Mouse (Mus musculus) layer of hippocampus, adult 2 months (tissue): ENCODE measurements at regions not wholly inside any gene's neighbourhood (a gene's known extent, or its start where the extent isn't known, plus 50 kb on each side); places are given as distances from the start of the nearest gene placed in this dataset.

Experiments
- DNase-seq, 2 experiments: peaks; one replicate each; pipeline ENCODE4 v3.0.0; 2022; ENCODE audit warnings: low spot score in 2 of 2
- H3K27ac ChIP-seq: fragments of 200-600 bp; 2 replicates; pipeline ENCODE4 v1.8.1; 2022
- H3K4me3 ChIP-seq: fragments of 200-600 bp; 2 replicates; pipeline ENCODE4 v1.8.1; 2022; ENCODE audit warnings: mild to moderate bottlenecking
- CTCF ChIP-seq: fragments of 200-600 bp; conservative IDR thresholded peaks from 2 replicates; pipeline ENCODE4 v1.8.1; 2022; ENCODE audit warnings: antibody characterized with exemption, mild to moderate bottlenecking, moderate library complexity

DNA sequence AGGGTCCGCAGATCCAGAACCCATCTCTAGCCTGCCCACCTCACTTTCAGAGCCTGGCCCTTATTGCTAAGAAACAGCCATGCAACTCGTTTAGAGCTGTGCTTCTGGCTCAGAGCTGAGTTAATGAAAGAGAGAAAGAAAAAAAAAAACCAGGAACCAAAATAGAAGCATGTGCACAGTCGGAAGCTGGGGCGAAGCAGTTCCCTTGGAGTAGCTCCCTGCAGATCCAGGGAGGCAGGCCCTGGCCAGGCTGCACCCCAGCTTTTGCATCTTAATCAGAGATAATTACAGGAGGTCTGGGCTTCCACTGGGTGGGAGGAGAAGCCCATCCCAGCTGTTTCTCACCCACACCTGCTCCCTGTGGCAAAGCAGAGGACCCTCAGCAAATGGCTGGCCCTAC is 53.9 kb downstream of the Adra2c start:
- Histone ChIP-seq H3K27ac (peak overlapping the region; percentile 60; the same call in 1 of the 2 replicates), H3K4me3 (no peak overlapping the region)
- DNase-seq: peak in 1 of 2 experiments; percentile 27
- no peak for TF ChIP-seq CTCF

- Histone ChIP-seq H3K27ac (no peak overlapping the region), H3K4me3 (no peak overlapping the region)
- no peak for DNase-seq
- TF ChIP-seq CTCF: no peak
These were observed 54.4 kb upstream of the Hmx1 start for GRCm38 (mm10) chr5:35334416-35335059.

- Histone ChIP-seq H3K4me3 (no peak overlapping the region), H3K27ac (no peak overlapping the region)
- DNase-seq: no peak
- TF ChIP-seq CTCF: no peak
These were observed 53.8 kb upstream of the Hmx1 start for GRCm38 (mm10) chr5:35335081-35335480.
